Mouse (Mus musculus): ENCODE results near the gene Sgpp1.

DNA sequence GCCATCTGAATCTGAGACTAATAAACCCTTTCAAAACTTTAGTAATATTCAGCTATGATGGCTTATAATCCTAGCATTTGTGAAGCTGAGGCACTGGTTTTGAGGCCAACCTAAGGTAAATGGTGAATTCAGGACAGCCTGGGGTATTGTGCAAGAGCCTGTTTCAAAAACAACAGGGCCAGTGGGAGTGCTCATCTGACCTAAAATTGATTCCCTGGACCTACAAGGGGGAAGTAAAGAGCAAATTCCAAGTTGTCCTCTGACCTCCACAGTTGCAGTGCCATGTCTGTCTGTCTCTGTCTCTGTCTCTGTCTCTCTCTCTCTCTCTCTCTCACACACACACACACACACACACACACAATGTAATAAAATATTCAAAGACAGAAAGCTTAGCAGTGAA lies 68.6 kb downstream of the Sgpp1 start:
- TF ChIP-seq CTCF (IDR thresholded peaks at IDR 0.05; ENCODE audit: control insufficient read depth, insufficient read depth, low read length) (no peak), POLR2A (IDR thresholded peaks at IDR 0.05; ENCODE audit: borderline replicate concordance, control insufficient read depth, low read depth, low read length) (no peak)
